Mouse (Mus musculus) embryonic fibroblast, embryonic 13.5 days (primary cell): ENCODE data around the gene Vps41.

ENCODE experiments used
- CTCF ChIP-seq: IDR thresholded peaks from 2 replicates; pipeline ENCODE4 v1.5.1; 2011; ENCODE audit warnings: mild to moderate bottlenecking, control low read depth, low read length, moderate library complexity, borderline replicate concordance; ENCODE audit not compliant: insufficient read depth
- POLR2A ChIP-seq: IDR thresholded peaks from 2 replicates; pipeline ENCODE4 v1.6.1; 2011; ENCODE audit warnings: low read depth, mild to moderate bottlenecking, control low read depth, low read length, moderate library complexity

DNA sequence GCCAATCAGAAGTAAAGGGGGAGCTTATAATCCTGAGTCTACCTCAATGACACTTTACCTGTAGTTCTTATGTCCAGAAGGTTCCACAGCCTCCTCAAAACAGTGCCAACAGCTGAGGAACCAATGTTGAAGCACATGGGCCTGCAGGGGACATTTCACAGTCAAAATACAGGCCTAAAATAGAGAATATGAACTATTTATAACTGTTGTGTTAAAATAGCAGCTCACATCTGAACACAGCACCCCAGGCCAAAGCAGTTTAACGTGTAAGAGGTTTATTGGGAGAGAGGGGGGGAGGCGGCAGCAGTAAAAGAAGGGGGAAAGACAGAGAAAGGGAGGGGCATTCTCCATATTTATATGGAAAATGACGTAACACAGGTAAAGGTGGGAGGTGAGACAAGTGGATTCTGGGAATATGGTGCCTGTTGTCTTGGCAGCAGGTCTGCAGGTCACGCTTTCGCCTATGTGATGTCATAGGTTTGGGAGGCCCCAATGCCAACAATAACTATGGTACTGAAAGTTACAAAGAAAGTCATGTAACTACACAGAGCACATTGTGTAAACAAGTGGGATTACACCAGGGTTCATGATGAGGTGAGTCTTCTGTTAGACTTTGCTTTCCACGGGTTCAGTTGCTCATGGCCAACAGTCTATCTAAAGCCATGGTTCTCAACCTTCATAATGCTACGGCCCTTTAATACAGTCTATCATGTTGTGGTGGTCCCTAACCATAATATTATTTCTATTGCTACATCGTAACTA, 56.5 kb downstream of the Vps41 start:
- TF ChIP-seq POLR2A (no peak), CTCF (no peak)
